Mouse (Mus musculus) lung, embryonic 15.5 days (tissue): Measurements from ENCODE around the gene Gnai2. TPM values are rescaled to one million over a fixed set of nuclear protein-coding genes. Genes with fewer than 3 reads are reported as not detected.

Source experiments
- ATAC-seq: fragments of 200-750 bp; cut with Nextera tagmentation; 2 replicates; pipeline ENCODE4 v1.8.0; 2017; ENCODE audit warnings: moderate number of reproducible peaks, borderline replicate concordance; ENCODE audit not compliant: low FRiP score, low TSS enrichment; ENCODE audit errors: extremely low read depth
- H3K27ac ChIP-seq: fragments of 300-500 bp; sonication (generic); 2 replicates; pipeline ENCODE4 v1.5.1; 2015; ENCODE audit warnings: moderate library complexity, mild to moderate bottlenecking, inconsistent platforms
- H3K27me3 ChIP-seq: fragments of 300-500 bp; sonication (generic); 2 replicates; pipeline ENCODE4 v1.6.1; 2015; ENCODE audit warnings: inconsistent platforms
- H3K36me3 ChIP-seq: fragments of 300-500 bp; sonication (generic); 2 replicates; pipeline ENCODE4 v1.6.1; 2015; ENCODE audit warnings: inconsistent platforms
- H3K4me1 ChIP-seq: fragments of 300-500 bp; sonication (generic); 2 replicates; pipeline ENCODE4 v1.6.1; 2015; ENCODE audit warnings: inconsistent platforms
- H3K4me2 ChIP-seq: fragments of 300-500 bp; sonication (generic); 2 replicates; pipeline ENCODE4 v1.6.1; 2015; ENCODE audit warnings: inconsistent platforms, mild to moderate bottlenecking, moderate library complexity
- H3K4me3 ChIP-seq: fragments of 300-500 bp; sonication (generic); 2 replicates; pipeline ENCODE4 v1.5.1; 2015; ENCODE audit warnings: mild to moderate bottlenecking, inconsistent platforms
- H3K9ac ChIP-seq: fragments of 300-500 bp; sonication (generic); 2 replicates; pipeline ENCODE4 v1.6.1; 2015; ENCODE audit warnings: inconsistent platforms
- H3K9me3 ChIP-seq: fragments of 300-500 bp; sonication (generic); 2 replicates; pipeline ENCODE4 v1.6.1; 2016; ENCODE audit warnings: inconsistent platforms
- whole genome bisulfite sequencing: fragments of 180-500 bp; shearing (Covaris S2); methylation state at CpG from one replicate; pipeline ENCODE4 v1.1.7; 2015; 5-methylcytosine and 5-hydroxymethylcytosine counted together
- polyA plus RNA-seq: library from polyadenylated mRNA; unstranded; fragments of >200 nt; fragmentation: Nextera tagmentation; extraction: Ambion mirVana; gene quantifications from 2 replicates; pipeline ENCODE4 v1.2.1, GENCODE M21; 2015

Gene Gnai2
- polyA plus RNA-seq, 1 experiment from 2014 or later, result 478 TPM

- ATAC-seq, result no peak
- WGBS, result 65% methylated on average over 4 of the region's 4 CpGs
- no peak overlapping the region for H3K4me2 ChIP-seq
These were observed 19.4 kb upstream of the Gnai2 start for GRCm38 (mm10) chr9:107654585-107654984.

GRCm38 (mm10) chr9:107653474-107653873, 18.3 kb upstream of the Gnai2 start:
- ATAC-seq, result no peak
- no peaks in the 10 kb centered on the region for H3K36me3 ChIP-seq
- 70% methylated on average over 2 of the region's 2 CpGs for WGBS

More at GRCm38 (mm10) chr9:107654585-107654984, 19.4 kb upstream of the Gnai2 start:
- no peaks in the 10 kb centered on the region for H3K27me3 ChIP-seq
- H3K9ac ChIP-seq, result no peak overlapping the region
- H3K9me3 ChIP-seq, result no peaks in the 10 kb centered on the region
- no peaks in the 10 kb centered on the region for H3K36me3 ChIP-seq
- H3K4me3 ChIP-seq, result no peak overlapping the region
- H3K4me1 ChIP-seq, result peaks cover 11% of the 10 kb centered on the region
- H3K27ac ChIP-seq, result no peak overlapping the region

GRCm38 (mm10) chr9:107650708-107651481, 15.7 kb upstream of the Gnai2 start:
- Histone ChIP-seq H3K9me3 (no peaks in the 10 kb centered on the region), H3K4me3 (no peak overlapping the region), H3K36me3 (no peaks in the 10 kb centered on the region), H3K4me1 (peaks cover 17% of the 10 kb centered on the region), H3K9ac (no peak overlapping the region), H3K4me2 (no peak overlapping the region), H3K27ac (no peak overlapping the region), H3K27me3 (no peaks in the 10 kb centered on the region)
- 29% methylated on average over 12 of the region's 12 CpGs for WGBS
- ATAC-seq, result 0 out of 2 replicates have a peak, but pooled peaks have one; percentile 16

More at GRCm38 (mm10) chr9:107653474-107653873, 18.3 kb upstream of the Gnai2 start:
- H3K4me3 ChIP-seq, result no peak overlapping the region
- no peak overlapping the region for H3K9ac ChIP-seq
- H3K27me3 ChIP-seq, result no peaks in the 10 kb centered on the region
- no peak overlapping the region for H3K27ac ChIP-seq
- peaks cover 17% of the 10 kb centered on the region for H3K4me1 ChIP-seq
- H3K4me2 ChIP-seq, result no peak overlapping the region
- no peaks in the 10 kb centered on the region for H3K9me3 ChIP-seq

GRCm38 (mm10) chr9:107650225-107650624, 15.1 kb upstream of the Gnai2 start:
- peaks cover 20% of the 10 kb centered on the region for H3K4me1 ChIP-seq
- no peak overlapping the region for H3K4me3 ChIP-seq
- no peaks in the 10 kb centered on the region for H3K9me3 ChIP-seq
- no peak overlapping the region for H3K4me2 ChIP-seq
- 68% methylated on average over 7 of the region's 7 CpGs for WGBS
- no peak overlapping the region for H3K9ac ChIP-seq
- ATAC-seq, result no peak
- no peak overlapping the region for H3K27ac ChIP-seq
- H3K27me3 ChIP-seq, result no peaks in the 10 kb centered on the region
- no peaks in the 10 kb centered on the region for H3K36me3 ChIP-seq

GRCm38 (mm10) chr9:107648767-107649166, 13.6 kb upstream of the Gnai2 start:
- H3K27ac ChIP-seq, result no peak overlapping the region
- no peaks in the 10 kb centered on the region for H3K9me3 ChIP-seq
- no peaks in the 10 kb centered on the region for H3K36me3 ChIP-seq
- H3K4me3 ChIP-seq, result no peak overlapping the region
- no peak overlapping the region for H3K9ac ChIP-seq
- no peaks in the 10 kb centered on the region for H3K27me3 ChIP-seq
- no peak for ATAC-seq
- H3K4me1 ChIP-seq, result peaks cover 33% of the 10 kb centered on the region
- no peak overlapping the region for H3K4me2 ChIP-seq
- 44% methylated on average over 3 of the region's 3 CpGs for WGBS

GRCm38 (mm10) chr9:107646975-107647374, 11.8 kb upstream of the Gnai2 start:
- H3K27me3 ChIP-seq, result no peaks in the 10 kb centered on the region
- H3K36me3 ChIP-seq, result no peaks in the 10 kb centered on the region
- H3K4me1 ChIP-seq, result peaks cover 33% of the 10 kb centered on the region
- H3K4me2 ChIP-seq, result no peak overlapping the region
- no peak overlapping the region for H3K27ac ChIP-seq
- H3K9ac ChIP-seq, result no peak overlapping the region
- no peak for ATAC-seq
- no peaks in the 10 kb centered on the region for H3K9me3 ChIP-seq
- 75% methylated on average over 6 of the region's 6 CpGs for WGBS
- H3K4me3 ChIP-seq, result no peak overlapping the region

- Histone ChIP-seq H3K9me3 (no peaks in the 10 kb centered on the region), H3K9ac (no peak overlapping the region), H3K4me3 (no peak overlapping the region), H3K4me1 (peaks cover 28% of the 10 kb centered on the region), H3K27ac (no peak overlapping the region), H3K27me3 (no peaks in the 10 kb centered on the region), H3K4me2 (0 out of 2 replicates have a peak overlapping the region, but pooled peaks have one; percentile 22), H3K36me3 (no peaks in the 10 kb centered on the region)
- ATAC-seq, result peak; percentile 65; the same call in 1 of the 2 replicates
- 13% methylated on average over 5 of the region's 5 CpGs for WGBS
These were observed 10.4 kb upstream of the Gnai2 start for GRCm38 (mm10) chr9:107645577-107645976.

- ATAC-seq, result no peak
These were observed 10.0 kb upstream of the Gnai2 start for GRCm38 (mm10) chr9:107645153-107645510.

GRCm38 (mm10) chr9:107644495-107645152, 9.5 kb upstream of the Gnai2 start:
- H3K9ac ChIP-seq, result peak overlapping the region; percentile 45
- peak; percentile 82 for ATAC-seq
- H3K27me3 ChIP-seq, result no peaks in the 10 kb centered on the region
- no peaks in the 10 kb centered on the region for H3K9me3 ChIP-seq
- peak overlapping the region; percentile 45; the same call in 1 of the 2 replicates for H3K27ac ChIP-seq
- H3K36me3 ChIP-seq, result no peaks in the 10 kb centered on the region
- H3K4me3 ChIP-seq, result peak overlapping the region; percentile 38
- H3K4me2 ChIP-seq, result peak overlapping the region; percentile 69
- H3K4me1 ChIP-seq, result peaks cover 22% of the 10 kb centered on the region
- 3% methylated on average over 35 of the region's 35 CpGs for WGBS

More at GRCm38 (mm10) chr9:107645153-107645510, 10.0 kb upstream of the Gnai2 start:
- H3K27ac ChIP-seq, result no peak overlapping the region
- H3K4me3 ChIP-seq, result peak overlapping the region; percentile 38; the same call in 1 of the 2 replicates
- peak overlapping the region; percentile 45; the same call in 1 of the 2 replicates for H3K9ac ChIP-seq
- H3K27me3 ChIP-seq, result no peaks in the 10 kb centered on the region
- H3K4me2 ChIP-seq, result peak overlapping the region; percentile 69
- 40% methylated on average over 7 of the region's 7 CpGs for whole genome bisulfite sequencing
- H3K36me3 ChIP-seq, result no peaks in the 10 kb centered on the region
- H3K4me1 ChIP-seq, result peaks cover 24% of the 10 kb centered on the region
- no peaks in the 10 kb centered on the region for H3K9me3 ChIP-seq

- WGBS, result 89% methylated on average over 13 of the region's 13 CpGs
- no peaks in the 10 kb centered on the region for H3K27me3 ChIP-seq
- H3K9me3 ChIP-seq, result no peaks in the 10 kb centered on the region
- ATAC-seq, result no peak
- H3K4me1 ChIP-seq, result peaks cover 16% of the 10 kb centered on the region
- H3K27ac ChIP-seq, result no peak overlapping the region
- H3K36me3 ChIP-seq, result no peaks in the 10 kb centered on the region
- peak overlapping the region; percentile 69; the same call in 1 of the 2 replicates for H3K4me2 ChIP-seq
- no peak overlapping the region for H3K4me3 ChIP-seq
- peak overlapping the region; percentile 45; the same call in 1 of the 2 replicates for H3K9ac ChIP-seq
These were observed 8.5 kb upstream of the Gnai2 start for GRCm38 (mm10) chr9:107643544-107644214.

- ATAC-seq, result no peak
- no peaks in the 10 kb centered on the region for H3K9me3 ChIP-seq
- no peaks in the 10 kb centered on the region for H3K27me3 ChIP-seq
- 63% methylated on average over 8 of the region's 8 CpGs for WGBS
- H3K4me2 ChIP-seq, result no peak overlapping the region
- peaks cover 16% of the 10 kb centered on the region for H3K4me1 ChIP-seq
- no peak overlapping the region for H3K9ac ChIP-seq
- H3K36me3 ChIP-seq, result no peaks in the 10 kb centered on the region
- no peak overlapping the region for H3K27ac ChIP-seq
- H3K4me3 ChIP-seq, result no peak overlapping the region
These were observed 6.5 kb upstream of the Gnai2 start for GRCm38 (mm10) chr9:107641666-107642065.
